Mouse (Mus musculus): Measurements from ENCODE around the gene Sema3c. TPM values are rescaled to one million over a fixed set of nuclear protein-coding genes. Genes with fewer than 3 reads are reported as not detected.

Sema3c gene
- polyA plus RNA-seq, 1 experiment from 2014 or later: 9.3 TPM

- WGBS: under 1% methylated on average over 54 of the region's 59 CpGs
- no peaks in the 10 kb centered on the region for H3K27me3 ChIP-seq (ENCODE audit: control insufficient read depth, insufficient read depth, low read length)
- H3K9ac ChIP-seq (ENCODE audit: low read length): peak overlapping the region; percentile 69
- no peaks in the 10 kb centered on the region for H3K9me3 ChIP-seq (replicated peaks; ENCODE audit: control insufficient read depth, low read length)
- peak overlapping the region; percentile 58 for H3K27ac ChIP-seq (ENCODE audit: low read length)
- no peaks in the 10 kb centered on the region for H3K36me3 ChIP-seq (ENCODE audit: control insufficient read depth, insufficient read depth)
- peak overlapping the region; percentile 90 for H3K4me2 ChIP-seq (ENCODE audit: low read depth, low read length)
- peak; percentile 94 for ATAC-seq (replicated peaks; ENCODE audit: extremely low read depth, insufficient read depth, low FRiP score)
- H3K4me1 ChIP-seq (ENCODE audit: control insufficient read depth, insufficient read depth, low read length): no peaks in the 10 kb centered on the region; the same call in 1 of the 2 replicates
- H3K4me3 ChIP-seq (ENCODE audit: low read length): peak overlapping the region; percentile 73
Measured at GRCm38 (mm10) chr5:17574413-17575182, 517 bp downstream of the Sema3c start.

- WGBS: 20% methylated on average over 7 of the region's 7 CpGs
Measured at GRCm38 (mm10) chr5:17575183-17575495, 1.1 kb downstream of the Sema3c start.

GRCm38 (mm10) chr5:17576069-17576468, 2.0 kb downstream of the Sema3c start:
- H3K27me3 ChIP-seq (ENCODE audit: control insufficient read depth, insufficient read depth, low read length): no peaks in the 10 kb centered on the region
- H3K9me3 ChIP-seq (replicated peaks; ENCODE audit: control insufficient read depth, low read length): no peaks in the 10 kb centered on the region
- no peaks in the 10 kb centered on the region; the same call in 1 of the 2 replicates for H3K4me1 ChIP-seq (ENCODE audit: control insufficient read depth, insufficient read depth, low read length)
- no peak overlapping the region for H3K4me2 ChIP-seq (ENCODE audit: low read depth, low read length)
- no peaks in the 10 kb centered on the region for H3K36me3 ChIP-seq (ENCODE audit: control insufficient read depth, insufficient read depth)
- H3K9ac ChIP-seq (ENCODE audit: low read length): no peak overlapping the region
- no peak overlapping the region for H3K27ac ChIP-seq (ENCODE audit: low read length)
- 45% methylated on average over 2 of the region's 2 CpGs for WGBS
- no peak overlapping the region for H3K4me3 ChIP-seq (ENCODE audit: low read length)
- no peak for ATAC-seq (replicated peaks; ENCODE audit: extremely low read depth, insufficient read depth, low FRiP score)

More at GRCm38 (mm10) chr5:17575183-17575495, 1.1 kb downstream of the Sema3c start:
- H3K9ac ChIP-seq (ENCODE audit: low read length): peak overlapping the region; percentile 69
- no peak overlapping the region for H3K27ac ChIP-seq (ENCODE audit: low read length)
- ATAC-seq (replicated peaks; ENCODE audit: extremely low read depth, insufficient read depth, low FRiP score): no peak
- no peaks in the 10 kb centered on the region; the same call in 1 of the 2 replicates for H3K4me1 ChIP-seq (ENCODE audit: control insufficient read depth, insufficient read depth, low read length)
- H3K4me2 ChIP-seq (ENCODE audit: low read depth, low read length): peak overlapping the region; percentile 90
- no peaks in the 10 kb centered on the region for H3K36me3 ChIP-seq (ENCODE audit: control insufficient read depth, insufficient read depth)
- H3K27me3 ChIP-seq (ENCODE audit: control insufficient read depth, insufficient read depth, low read length): no peaks in the 10 kb centered on the region
- peak overlapping the region; percentile 73 for H3K4me3 ChIP-seq (ENCODE audit: low read length)
- H3K9me3 ChIP-seq (replicated peaks; ENCODE audit: control insufficient read depth, low read length): no peaks in the 10 kb centered on the region

DNA sequence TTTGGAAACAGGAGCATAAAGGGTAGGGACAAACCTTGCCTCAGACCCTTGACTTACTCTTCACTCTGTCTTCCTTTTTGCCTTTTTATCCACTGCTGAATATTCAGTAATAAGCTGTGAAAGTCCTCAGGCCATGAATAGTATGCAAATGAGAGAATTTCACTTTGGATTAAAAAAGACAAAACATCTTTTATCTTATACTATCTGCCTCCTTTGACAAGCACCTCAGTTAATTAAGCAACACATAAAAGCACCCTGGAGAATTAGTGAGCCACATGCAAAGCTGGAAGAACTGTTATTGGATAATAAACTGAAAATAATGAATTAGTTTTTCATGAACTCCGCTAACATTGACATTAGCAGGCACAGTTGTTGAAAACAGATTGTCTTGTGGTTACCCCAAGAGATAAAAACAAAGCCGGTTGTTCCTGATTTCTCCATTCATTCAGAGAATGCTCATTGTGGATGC, 8.0 kb downstream of the Sema3c start:
- no peak for ATAC-seq (replicated peaks; ENCODE audit: extremely low read depth, insufficient read depth, low FRiP score)
- H3K27ac ChIP-seq (ENCODE audit: low read length): no peak overlapping the region
- no peaks in the 10 kb centered on the region for H3K36me3 ChIP-seq (ENCODE audit: control insufficient read depth, insufficient read depth)
- H3K9ac ChIP-seq (ENCODE audit: low read length): no peak overlapping the region
- no peaks in the 10 kb centered on the region for H3K27me3 ChIP-seq (ENCODE audit: control insufficient read depth, insufficient read depth, low read length)
- H3K4me2 ChIP-seq (ENCODE audit: low read depth, low read length): no peak overlapping the region
- H3K9me3 ChIP-seq (replicated peaks; ENCODE audit: control insufficient read depth, low read length): no peaks in the 10 kb centered on the region
- H3K4me3 ChIP-seq (ENCODE audit: low read length): no peak overlapping the region
- peaks cover 6% of the 10 kb centered on the region for H3K4me1 ChIP-seq (ENCODE audit: control insufficient read depth, insufficient read depth, low read length)
- 63% methylated on average over 2 of the region's 2 CpGs for WGBS

DNA sequence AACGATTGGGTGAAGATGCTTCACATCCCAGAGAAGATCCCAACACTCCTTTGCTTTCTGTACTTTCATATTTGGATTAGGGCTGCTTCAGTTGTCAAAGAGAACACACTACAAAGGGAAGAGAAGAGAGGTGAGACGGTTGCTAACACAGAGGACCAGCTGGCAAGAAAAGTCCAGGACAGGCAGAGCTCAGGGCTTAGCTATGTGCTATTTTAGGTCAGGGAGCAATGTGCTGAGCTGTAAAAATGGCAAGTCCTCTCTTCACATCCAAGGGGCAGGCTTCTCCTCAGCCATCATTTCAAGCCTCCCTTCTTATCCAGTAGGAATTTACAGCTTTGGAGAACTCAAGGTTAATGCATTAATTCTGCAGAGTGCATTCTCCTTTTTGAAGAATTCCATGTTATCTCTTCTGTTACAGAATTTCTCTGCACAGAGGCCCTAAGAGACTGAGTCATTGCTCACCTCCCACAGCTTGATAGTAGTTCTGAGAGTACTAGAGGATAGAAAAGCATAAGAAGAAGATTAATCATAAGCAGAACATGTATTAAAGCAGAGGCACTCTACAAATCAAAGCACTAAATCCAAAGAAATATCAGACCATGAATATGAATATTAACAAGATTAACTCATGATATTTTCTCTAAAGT, 10.3 kb downstream of the Sema3c start:
- no peak overlapping the region for H3K27ac ChIP-seq (ENCODE audit: low read length)
- ATAC-seq (replicated peaks; ENCODE audit: extremely low read depth, insufficient read depth, low FRiP score): peak; percentile 83
- 39% methylated on average over 2 of the region's 2 CpGs for WGBS
- H3K36me3 ChIP-seq (ENCODE audit: control insufficient read depth, insufficient read depth): no peaks in the 10 kb centered on the region
- no peak overlapping the region for H3K4me2 ChIP-seq (ENCODE audit: low read depth, low read length)
- no peak overlapping the region for H3K9ac ChIP-seq (ENCODE audit: low read length)
- no peaks in the 10 kb centered on the region for H3K9me3 ChIP-seq (replicated peaks; ENCODE audit: control insufficient read depth, low read length)
- no peak overlapping the region for H3K4me3 ChIP-seq (ENCODE audit: low read length)
- peaks cover 6% of the 10 kb centered on the region for H3K4me1 ChIP-seq (ENCODE audit: control insufficient read depth, insufficient read depth, low read length)
- no peaks in the 10 kb centered on the region for H3K27me3 ChIP-seq (ENCODE audit: control insufficient read depth, insufficient read depth, low read length)

DNA sequence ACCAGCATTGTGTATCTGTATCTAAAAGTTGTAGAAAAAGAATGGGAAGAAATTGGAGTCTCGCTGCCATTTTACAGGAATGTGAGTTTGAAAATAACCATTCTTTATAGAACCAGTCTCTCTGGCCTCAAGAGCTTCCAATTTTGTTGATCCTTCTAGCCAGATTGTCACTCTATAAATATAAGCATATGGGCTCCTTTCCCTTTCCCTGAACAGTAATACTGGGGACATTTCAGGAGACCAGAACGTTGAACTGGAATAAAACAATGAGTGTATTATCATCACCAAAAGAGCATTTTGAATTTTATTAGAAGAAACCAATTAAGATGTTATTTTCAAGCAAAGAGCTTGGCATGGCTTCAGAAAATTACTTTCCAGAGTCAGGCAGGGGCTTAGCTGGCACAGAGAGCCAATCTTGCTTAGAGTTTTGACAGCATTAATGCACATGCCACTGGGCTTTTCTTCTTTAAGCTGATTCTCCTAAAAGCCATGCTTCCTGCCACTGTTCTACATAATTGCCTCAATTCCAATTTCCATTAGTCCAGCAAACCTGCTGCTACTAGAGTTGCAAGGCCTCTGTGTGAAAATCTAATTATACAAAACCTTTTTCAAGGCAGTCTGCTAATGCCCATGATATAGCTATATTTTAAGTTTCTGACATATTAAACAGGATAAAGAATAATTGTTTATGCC, 12.6 kb downstream of the Sema3c start:
- no peaks in the 10 kb centered on the region for H3K27me3 ChIP-seq (ENCODE audit: control insufficient read depth, insufficient read depth, low read length)
- H3K9ac ChIP-seq (ENCODE audit: low read length): no peak overlapping the region
- peaks cover 6% of the 10 kb centered on the region for H3K4me1 ChIP-seq (ENCODE audit: control insufficient read depth, insufficient read depth, low read length)
- no peak overlapping the region for H3K27ac ChIP-seq (ENCODE audit: low read length)
- no peaks in the 10 kb centered on the region for H3K36me3 ChIP-seq (ENCODE audit: control insufficient read depth, insufficient read depth)
- ATAC-seq (replicated peaks; ENCODE audit: extremely low read depth, insufficient read depth, low FRiP score): no peak
- 78% methylated on average over 2 of the region's 2 CpGs for WGBS
- no peak overlapping the region for H3K4me3 ChIP-seq (ENCODE audit: low read length)
- no peaks in the 10 kb centered on the region for H3K9me3 ChIP-seq (replicated peaks; ENCODE audit: control insufficient read depth, low read length)
- no peak overlapping the region for H3K4me2 ChIP-seq (ENCODE audit: low read depth, low read length)

DNA sequence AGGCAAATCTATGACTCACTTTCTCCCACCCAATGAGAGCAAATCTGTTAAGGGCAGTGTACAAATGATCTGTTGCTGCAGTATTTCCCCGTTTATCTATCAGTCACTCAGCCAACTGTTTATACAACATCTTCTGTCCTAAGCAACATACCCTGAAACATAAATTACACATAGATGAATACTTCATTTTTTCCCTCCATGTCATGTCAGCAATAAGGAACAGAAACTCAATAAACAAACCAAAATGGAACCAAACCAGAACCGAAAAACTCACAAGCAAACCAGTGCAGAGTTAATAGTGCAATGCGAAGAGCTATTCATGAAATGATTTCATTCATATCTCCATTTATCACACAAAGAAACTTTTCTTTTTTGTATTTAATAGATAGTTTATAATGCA, 17.8 kb downstream of the Sema3c start:
- no peak for ATAC-seq (replicated peaks; ENCODE audit: extremely low read depth, insufficient read depth, low FRiP score)
- no peak overlapping the region for H3K27ac ChIP-seq (ENCODE audit: low read length)
- H3K9ac ChIP-seq (ENCODE audit: low read length): no peak overlapping the region
- WGBS: 88% methylated on average over 3 of the region's 3 CpGs
- no peaks in the 10 kb centered on the region for H3K9me3 ChIP-seq (replicated peaks; ENCODE audit: control insufficient read depth, low read length)
- no peak overlapping the region for H3K4me3 ChIP-seq (ENCODE audit: low read length)
- no peak overlapping the region for H3K4me2 ChIP-seq (ENCODE audit: low read depth, low read length)
- no peaks in the 10 kb centered on the region for H3K4me1 ChIP-seq (ENCODE audit: control insufficient read depth, insufficient read depth, low read length)
- no peaks in the 10 kb centered on the region for H3K27me3 ChIP-seq (ENCODE audit: control insufficient read depth, insufficient read depth, low read length)
- no peaks in the 10 kb centered on the region for H3K36me3 ChIP-seq (ENCODE audit: control insufficient read depth, insufficient read depth)

DNA sequence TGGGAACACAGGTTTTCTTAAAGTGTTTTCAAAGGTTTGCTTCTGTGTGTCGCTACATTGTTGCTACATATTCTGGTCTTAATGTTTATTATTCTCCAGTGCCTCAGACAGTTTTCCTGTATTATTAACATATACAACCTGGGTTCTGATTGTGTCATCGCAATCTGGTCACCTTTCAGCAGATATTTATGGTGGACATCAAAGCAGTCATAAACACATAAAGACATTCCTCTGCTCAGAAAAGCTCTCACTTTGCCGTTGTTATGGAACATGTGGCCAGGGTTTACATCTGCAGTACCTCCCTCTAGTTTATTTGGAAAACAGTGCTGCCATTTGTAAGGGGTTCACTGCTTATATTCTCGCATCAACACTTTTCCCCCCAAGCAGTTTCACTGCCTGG, 27.6 kb downstream of the Sema3c start:
- no peak overlapping the region for H3K9ac ChIP-seq (ENCODE audit: low read length)

DNA sequence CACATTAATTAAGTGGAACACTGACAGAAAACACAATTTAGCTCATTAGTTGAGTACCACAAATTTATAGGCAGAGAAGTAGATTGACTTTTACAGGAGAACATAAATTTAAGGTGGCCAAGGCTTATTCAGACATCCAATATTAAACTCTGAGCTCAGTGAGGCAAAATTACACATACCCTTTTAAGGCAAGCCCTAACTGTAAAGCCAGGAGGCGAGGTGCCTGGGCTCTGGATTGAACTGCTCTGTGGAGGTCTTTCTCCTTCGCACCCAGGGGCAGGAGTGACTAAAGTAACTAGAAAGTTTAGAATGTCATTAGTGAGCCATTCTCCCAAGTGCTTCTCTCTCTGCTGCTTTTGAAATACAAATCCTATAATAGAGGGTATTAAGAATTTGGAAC, 46.5 kb downstream of the Sema3c start:
- no peak for ATAC-seq (replicated peaks; ENCODE audit: extremely low read depth, insufficient read depth, low FRiP score)
- 64% methylated on average over 2 of the region's 2 CpGs for whole genome bisulfite sequencing
- H3K27ac ChIP-seq (ENCODE audit: low read length): no peak overlapping the region
- no peaks in the 10 kb centered on the region for H3K4me1 ChIP-seq (ENCODE audit: control insufficient read depth, insufficient read depth, low read length)
- H3K36me3 ChIP-seq (ENCODE audit: control insufficient read depth, insufficient read depth): no peaks in the 10 kb centered on the region
- no peak overlapping the region for H3K9ac ChIP-seq (ENCODE audit: low read length)
- H3K27me3 ChIP-seq (ENCODE audit: control insufficient read depth, insufficient read depth, low read length): no peaks in the 10 kb centered on the region
- no peaks in the 10 kb centered on the region for H3K9me3 ChIP-seq (replicated peaks; ENCODE audit: control insufficient read depth, low read length)
- no peak overlapping the region for H3K4me3 ChIP-seq (ENCODE audit: low read length)
- no peak overlapping the region for H3K4me2 ChIP-seq (ENCODE audit: low read depth, low read length)

More for the DNA sequence above, 27.6 kb downstream of the Sema3c start:
- Histone ChIP-seq H3K4me2 (ENCODE audit: low read depth, low read length) (no peak overlapping the region), H3K36me3 (ENCODE audit: control insufficient read depth, insufficient read depth) (no peaks in the 10 kb centered on the region), H3K9me3 (replicated peaks; ENCODE audit: control insufficient read depth, low read length) (no peaks in the 10 kb centered on the region), H3K27me3 (ENCODE audit: control insufficient read depth, insufficient read depth, low read length) (no peaks in the 10 kb centered on the region), H3K27ac (ENCODE audit: low read length) (no peak overlapping the region), H3K4me1 (ENCODE audit: control insufficient read depth, insufficient read depth, low read length) (no peaks in the 10 kb centered on the region), H3K4me3 (ENCODE audit: low read length) (no peak overlapping the region)
- 66% methylated on average over 4 of the region's 4 CpGs for WGBS
- no peak for ATAC-seq (replicated peaks; ENCODE audit: extremely low read depth, insufficient read depth, low FRiP score)
